9 mouse cellular contexts compared by ENCODE assay signal in genomic region chr11:86898367-86898766, GRCm38 (mm10).
DNase-seq lines count a peak whose midpoint lies in the region; ATAC-seq and TF ChIP-seq lines count a peak whose summit lies in the region.
"Had no signal": no experiment of that assay in that cellular context is flagged by ENCODE, and none has a peak within 500 bp of the region (broad histone marks: within the 10 kb centered on the region; RNA-seq: fewer than 3 reads in every experiment).

No protein-coding gene starts in this region.

- H3K27me3 ChIP-seq in kidney, embryonic 15.5 days, result 0 out of 2 replicates have a peak, but pooled peaks cover 2% of the 10 kb centered on the region
- H3K27me3 ChIP-seq in MEL (ENCODE audit: control insufficient read depth in 1 of 2, insufficient read depth in 2 of 2, low read length in 2 of 2), result peaks cover 0 to 3% of the 10 kb centered on the region in 2 experiments; a peak in 1 of 4 replicates
- H3K27me3 ChIP-seq in limb, embryonic 12.5 days, result peaks cover 10% of the 10 kb centered on the region; the same call in 1 of the 2 replicates
- H3K27me3 ChIP-seq: limb, embryonic 15.5 days had no signal

- TF ChIP-seq CTCF in MEL (IDR thresholded peaks at IDR 0.05 in 2 of 3, conservative IDR thresholded peaks at IDR 0.05 in 1 of 3; ENCODE audit: control insufficient read depth in 1 of 3, insufficient read depth in 1 of 3, low read depth in 2 of 3, low read length in 3 of 3, poor library complexity in 1 of 3, severe bottlenecking in 1 of 3), result no peak

- no peak for TF ChIP-seq POLR2A in MEL (IDR thresholded peaks at IDR 0.05; ENCODE audit: control insufficient read depth in 1 of 2, insufficient read depth in 1 of 2, low read depth in 1 of 2, low read length in 2 of 2, poor library complexity in 1 of 2)

- H3K27ac ChIP-seq in kidney, embryonic 15.5 days, result no peak overlapping the region
- no peak overlapping the region for H3K27ac ChIP-seq in MEL (ENCODE audit: control insufficient read depth, low read depth, low read length)
- H3K27ac ChIP-seq in limb, embryonic 12.5 days, result no peak overlapping the region
- H3K27ac ChIP-seq: limb, embryonic 15.5 days had no signal

- TF ChIP-seq RAD21 in MEL (IDR thresholded peaks at IDR 0.05; ENCODE audit: low read depth, low read length), result no peak

- ATAC-seq in kidney, embryonic 15.5 days (replicated peaks; ENCODE audit: low FRiP score), result peak; percentile 57; the same call in 1 of the 2 replicates
- ATAC-seq in limb, embryonic 12.5 days (ENCODE audit: insufficient number of reproducible peaks, insufficient read depth, low FRiP score, low TSS enrichment, low read depth), result peak; percentile 27; the same call in 1 of the 2 replicates

- no peak overlapping the region for H3K9ac ChIP-seq in kidney, embryonic 15.5 days
- H3K9ac ChIP-seq in MEL (ENCODE audit: control insufficient read depth, low read depth, low read length, poor library complexity, severe bottlenecking), result no peak overlapping the region
- no peak overlapping the region for H3K9ac ChIP-seq in limb, embryonic 12.5 days (replicated peaks)
- H3K9ac ChIP-seq: limb, embryonic 15.5 days had no signal

- no peak for DNase-seq in kidney, postnatal 25 days
- DNase-seq in MEL (ENCODE audit: low read depth, low spot score), result peak; percentile 34
- DNase-seq in brain, adult 2 months (ENCODE audit: low read depth, low spot score), result peak; percentile 47
- DNase-seq in layer of hippocampus, adult 9-11 months, result no peak
- no peak for DNase-seq in left cerebral cortex, adult 18-20 months (ENCODE audit: low spot score in 2 of 2)
- DNase-seq in ovary, postnatal 36 days (ENCODE audit: low spot score), result no peak

- no peaks in the 10 kb centered on the region for H3K9me3 ChIP-seq in kidney, embryonic 15.5 days (replicated peaks)
- H3K9me3 ChIP-seq in MEL (replicated peaks; ENCODE audit: insufficient read depth, low read length), result no peaks in the 10 kb centered on the region
- H3K9me3 ChIP-seq in limb, embryonic 12.5 days, result no peaks in the 10 kb centered on the region
- H3K9me3 ChIP-seq: limb, embryonic 15.5 days had no signal

- H3K4me2 ChIP-seq in kidney, embryonic 15.5 days, result no peak overlapping the region
- H3K4me2 ChIP-seq in limb, embryonic 12.5 days, result no peak overlapping the region
- H3K4me2 ChIP-seq: limb, embryonic 15.5 days had no signal

- 43% methylated on average over 2 of the region's 2 CpGs for WGBS in kidney, embryonic 15.5 days
- 33% methylated on average over 2 of the region's 2 CpGs for WGBS in limb, embryonic 12.5 days

- no peak for TF ChIP-seq EP300 in MEL (IDR thresholded peaks at IDR 0.05; ENCODE audit: low read depth in 1 of 2, low read length in 2 of 2)

- no peak overlapping the region for H3K4me3 ChIP-seq in kidney, embryonic 15.5 days (replicated peaks)
- no peak overlapping the region for H3K4me3 ChIP-seq in MEL (ENCODE audit: control insufficient read depth in 1 of 2, insufficient read depth in 1 of 2, low read depth in 2 of 2, low read length in 2 of 2)
- H3K4me3 ChIP-seq in limb, embryonic 12.5 days (replicated peaks), result no peak overlapping the region
- H3K4me3 ChIP-seq: limb, embryonic 15.5 days had no signal

- H3K36me3 ChIP-seq in kidney, embryonic 15.5 days, result no peaks in the 10 kb centered on the region
- H3K36me3 ChIP-seq in MEL (ENCODE audit: control insufficient read depth in 1 of 2, insufficient read depth in 2 of 2, low read length in 2 of 2), result peaks cover 0 to 15% of the 10 kb centered on the region in 2 experiments; a peak in 2 of 4 replicates
- no peaks in the 10 kb centered on the region for H3K36me3 ChIP-seq in limb, embryonic 12.5 days
- H3K36me3 ChIP-seq: limb, embryonic 15.5 days had no signal

- H3K79me2 ChIP-seq in MEL (ENCODE audit: control insufficient read depth, insufficient read depth, low read length, poor library complexity), result no peaks in the 10 kb centered on the region

- peaks cover 44% of the 10 kb centered on the region for H3K4me1 ChIP-seq in kidney, embryonic 15.5 days
- H3K4me1 ChIP-seq in MEL (ENCODE audit: control insufficient read depth in 1 of 2, insufficient read depth in 2 of 2, low read length in 2 of 2), result peaks cover 9 to 19% of the 10 kb centered on the region in 2 experiments
- peaks cover 34% of the 10 kb centered on the region for H3K4me1 ChIP-seq in limb, embryonic 12.5 days (replicated peaks)

TF ChIP-seq in MEL, 35 proteins besides CTCF, POLR2A, EP300 and RAD21:
- TF ChIP-seq ZNF384 (IDR thresholded peaks at IDR 0.05; ENCODE audit: low read depth, low read length) (no peak), MYC (IDR thresholded peaks at IDR 0.05; ENCODE audit: low read depth, low read length) (no peak), KAT2A (conservative IDR thresholded peaks at IDR 0.05; ENCODE audit: low read depth, low read length) (no peak), MAX (IDR thresholded peaks at IDR 0.05; ENCODE audit: low read length) (no peak), SMC3 (IDR thresholded peaks at IDR 0.05; ENCODE audit: low read depth, low read length) (no peak), ZKSCAN1 (IDR thresholded peaks at IDR 0.05; ENCODE audit: low read depth, low read length) (no peak), TBP (IDR thresholded peaks at IDR 0.05; ENCODE audit: low read depth, low read length) (no peak), MXI1 (IDR thresholded peaks at IDR 0.05; ENCODE audit: low read depth, low read length) (no peak), JUND (IDR thresholded peaks at IDR 0.05; ENCODE audit: low read depth, low read length) (no peak), UBTF (IDR thresholded peaks at IDR 0.05; ENCODE audit: borderline replicate concordance, insufficient read depth, low read depth, low read length) (no peak)

Comparison
In these comparisons a context has a peak if more than half of its experiments do, and no peak if none do; other contexts are left out.
1. DNase-seq: peak in MEL (single experiment) and brain, adult 2 months (single experiment); none in kidney, postnatal 25 days (0 of 2), layer of hippocampus, adult 9-11 months (single experiment), left cerebral cortex, adult 18-20 months (0 of 2) and ovary, postnatal 36 days (single experiment).